Mouse (Mus musculus) gastrocnemius, adult 2 months (tissue): ENCODE results near the gene Il2rb. TPM values are rescaled to one million over a fixed set of nuclear protein-coding genes. Genes with fewer than 3 reads are reported as not detected.

Source experiments
- DNase-seq: peaks from one replicate; pipeline ENCODE4 v3.0.0; 2022
- H3K27ac ChIP-seq: fragments of 200-600 bp; 2 replicates; pipeline ENCODE4 v1.8.1; 2022; ENCODE audit warnings: mild to moderate bottlenecking
- H3K4me3 ChIP-seq: fragments of 200-600 bp; 2 replicates; pipeline ENCODE4 v1.8.1; 2022; ENCODE audit warnings: mild to moderate bottlenecking, moderate library complexity
- CTCF ChIP-seq: fragments of 200-600 bp; IDR thresholded peaks from 2 replicates; pipeline ENCODE4 v1.8.1; 2022; ENCODE audit warnings: antibody characterized with exemption, mild to moderate bottlenecking, moderate library complexity
- intact Hi-C: fragments of 180-260 bp; cut with DNase I; formaldehyde crosslinking; loops from one replicate; pipeline ENCODE4 v1.15.1; 2025
- total RNA-seq, 2 experiments: library from RNA; stranded (reverse); gene quantifications; 2 replicates each; pipeline ENCODE4 v1.2.3; 2021

Il2rb gene
- total RNA-seq, 2 experiments from 2014 or later = not detected

DNA sequence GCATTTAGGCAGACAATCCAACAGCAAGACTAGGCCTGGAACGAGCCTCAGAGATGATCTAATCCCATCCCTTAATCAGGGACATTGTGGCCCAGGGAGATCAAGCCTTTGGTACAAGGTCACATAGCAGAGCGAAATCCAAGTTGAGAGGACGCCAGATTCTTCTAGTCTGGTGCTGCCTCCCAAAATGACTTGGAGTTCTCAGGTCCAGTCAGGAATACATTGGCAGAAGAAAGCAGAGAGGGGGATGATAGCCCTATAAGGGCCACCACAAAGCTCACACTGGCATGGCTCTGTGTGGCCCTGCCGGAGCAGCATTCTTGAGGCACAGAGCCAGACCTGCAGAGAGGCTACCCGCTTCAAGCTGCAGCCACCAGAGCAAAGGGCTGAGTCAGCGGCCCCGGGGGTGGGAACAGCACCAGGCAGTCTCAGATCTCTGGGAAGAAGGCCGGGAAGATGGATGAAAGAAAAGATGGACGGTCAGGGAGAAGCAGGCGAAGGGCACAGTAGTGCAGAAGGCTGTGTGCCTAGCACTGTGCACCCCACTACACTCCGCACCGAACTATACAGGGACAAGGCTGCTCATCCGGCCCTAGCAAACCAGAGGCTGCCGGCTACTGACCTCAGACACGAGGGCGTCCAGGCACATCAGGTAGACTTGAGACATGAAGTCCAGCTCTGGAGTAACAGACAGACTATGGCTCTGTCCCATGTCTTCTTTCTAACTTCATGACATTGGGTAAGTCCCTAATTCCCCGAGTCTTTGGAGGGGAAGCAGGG, 35.8 kb upstream of the Il2rb start, which contains the start of gene C1qtnf6:
Gene C1qtnf6 (minus strand): TSS at position 746 of the 780 bp plus-strand sequence.
- intact Hi-C loops = no loop called here
- peak within 1 kb of the TSS; percentile 74 for H3K4me3 ChIP-seq
- H3K27ac ChIP-seq = peak within 1 kb of the TSS; percentile 92
- peak; percentile 84 for DNase-seq
- no peak for TF ChIP-seq CTCF

DNA sequence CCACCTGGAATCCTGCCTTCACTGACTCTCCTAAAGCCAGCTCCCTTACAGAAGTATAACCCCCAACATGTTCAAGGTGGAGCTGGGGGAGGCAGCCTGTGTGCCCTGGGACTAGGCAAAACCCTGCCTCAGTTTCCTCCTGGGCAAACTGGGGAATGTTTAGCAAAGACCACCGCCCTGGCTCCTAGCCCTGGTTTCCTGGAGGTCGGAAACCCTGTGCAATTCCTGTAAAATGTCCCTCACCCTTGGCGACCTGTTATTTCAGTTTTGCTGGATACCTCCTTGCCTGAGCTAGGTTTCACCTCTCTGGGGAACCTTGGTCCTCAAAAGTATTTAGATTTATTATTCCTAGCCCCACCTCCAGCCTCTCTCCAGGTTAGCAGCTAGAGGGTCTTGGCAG, 35.1 kb upstream of the Il2rb start:
- DNase-seq = no peak
- TF ChIP-seq CTCF = no peak
- intact Hi-C loops = no loop called here
- peak overlapping the region; percentile 92 for H3K27ac ChIP-seq
- peak overlapping the region; percentile 74 for H3K4me3 ChIP-seq

DNA sequence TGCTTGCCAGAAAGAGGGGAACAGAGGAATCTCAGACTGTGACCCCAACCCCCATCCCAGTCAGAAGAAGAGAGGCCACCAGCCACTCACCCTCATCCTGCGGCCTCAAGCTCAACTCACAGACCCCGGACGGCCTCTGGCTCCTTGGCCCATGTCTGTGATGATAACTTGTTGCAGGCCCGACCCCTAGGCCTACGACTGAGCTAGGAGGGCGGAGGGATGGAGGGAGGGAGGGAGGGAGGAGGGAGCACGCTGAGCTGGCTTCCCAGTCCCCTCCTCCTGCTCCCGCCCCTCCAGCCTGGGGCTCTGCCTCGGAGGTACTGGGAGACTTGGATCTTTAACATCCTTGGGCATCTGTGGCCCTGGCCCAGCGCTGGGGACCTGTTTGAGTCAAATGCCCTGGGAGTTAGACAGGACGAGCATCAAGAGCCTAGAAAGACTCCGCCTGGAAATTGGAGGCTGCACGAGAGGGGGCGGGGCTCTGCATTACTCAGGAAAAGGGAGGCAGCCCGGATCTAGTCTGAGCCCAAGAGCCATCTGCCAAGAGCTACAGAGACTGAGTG, 34.4 kb upstream of the Il2rb start:
- peak; percentile 77 for DNase-seq
- intact Hi-C loops = no loop called here
- no peak for TF ChIP-seq CTCF

DNA sequence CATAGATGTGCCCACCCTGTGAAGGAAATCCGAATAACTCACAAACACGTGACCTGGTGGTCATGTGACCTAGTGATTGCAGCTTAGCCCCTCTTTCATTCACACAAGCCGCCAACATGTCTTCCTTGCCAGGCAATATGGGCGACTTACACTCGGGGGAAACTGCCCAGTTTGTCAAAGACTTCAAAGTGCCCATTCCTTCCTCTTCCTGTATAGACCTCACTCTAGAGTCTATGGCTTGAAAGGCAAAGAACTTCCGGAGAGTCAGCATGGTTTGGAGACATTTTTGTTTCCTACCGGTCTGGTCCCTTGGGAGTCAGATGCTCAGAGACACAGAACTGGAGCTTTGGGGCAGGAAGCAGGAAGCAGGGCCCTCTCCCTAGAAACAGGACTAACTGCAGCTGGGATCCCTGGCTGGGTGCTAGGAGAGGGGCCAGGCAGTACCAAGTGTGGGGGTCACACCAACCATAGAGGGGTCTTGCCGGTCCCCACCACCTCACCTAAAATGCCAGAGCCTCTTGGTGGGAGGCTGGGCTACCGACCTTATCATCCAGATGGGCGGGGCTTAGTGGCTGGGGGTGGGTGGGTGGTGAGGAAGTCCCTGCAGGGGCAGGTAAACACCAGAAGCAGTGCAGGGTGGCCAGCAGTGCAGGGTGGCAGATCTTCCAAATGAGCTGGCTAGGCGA, 33.8 kb upstream of the Il2rb start:
- no peak for TF ChIP-seq CTCF
- intact Hi-C loops = no loop called here
- peak; percentile 42 for DNase-seq
- Histone ChIP-seq H3K4me3 (peak overlapping the region; percentile 74), H3K27ac (peak overlapping the region; percentile 92)

More for the DNA sequence above, 34.4 kb upstream of the Il2rb start:
- Histone ChIP-seq H3K4me3 (peak overlapping the region; percentile 74), H3K27ac (peak overlapping the region; percentile 92)

DNA sequence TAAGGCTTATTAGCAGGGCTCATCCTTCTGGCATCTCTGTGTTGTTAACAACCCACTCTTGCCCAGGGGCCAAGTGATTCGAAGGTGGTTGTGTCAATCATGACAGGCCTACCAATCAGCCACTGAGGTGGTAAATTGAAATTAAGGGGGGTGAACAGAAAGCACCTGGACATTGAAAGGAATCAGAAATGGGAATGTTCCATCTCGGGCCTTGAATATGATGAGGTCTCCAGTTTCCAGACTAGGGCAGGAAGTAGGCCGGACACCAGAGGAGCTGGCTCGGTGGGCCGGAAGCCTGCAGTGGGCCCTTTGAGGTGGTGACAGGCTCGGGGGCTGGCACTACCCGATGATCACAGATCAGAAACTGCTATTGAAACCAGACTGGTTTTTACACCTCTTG, 32.9 kb upstream of the Il2rb start:
- no peak for TF ChIP-seq CTCF
- DNase-seq = peak; percentile 61
- Histone ChIP-seq H3K27ac (peak overlapping the region; percentile 92), H3K4me3 (peak overlapping the region; percentile 74)
- intact Hi-C loops = no loop called here

DNA sequence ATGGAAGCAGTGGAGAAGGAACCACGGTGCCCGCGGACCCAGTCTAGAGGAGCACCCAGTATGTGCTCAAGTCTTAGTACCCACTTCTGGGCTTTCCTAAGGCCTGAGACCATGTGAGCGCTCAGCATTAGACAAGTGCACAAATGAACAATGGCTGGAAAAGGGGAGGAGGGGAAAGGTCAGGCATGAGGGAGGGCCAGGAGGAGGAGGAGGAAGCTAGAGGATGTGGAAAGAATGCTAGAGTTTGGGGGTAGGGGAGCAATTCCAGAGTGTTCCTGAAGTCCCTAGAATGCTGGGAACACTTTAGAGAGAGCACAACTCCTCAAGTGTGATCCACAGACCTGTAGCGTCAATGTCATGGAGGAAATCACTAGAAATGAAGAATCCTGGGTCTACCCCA, 29.1 kb upstream of the Il2rb start:
- Histone ChIP-seq H3K4me3 (no peak overlapping the region), H3K27ac (no peak overlapping the region; the same call in 1 of the 2 replicates)
- TF ChIP-seq CTCF = no peak
- intact Hi-C loops = no loop called here
- no peak for DNase-seq

DNA sequence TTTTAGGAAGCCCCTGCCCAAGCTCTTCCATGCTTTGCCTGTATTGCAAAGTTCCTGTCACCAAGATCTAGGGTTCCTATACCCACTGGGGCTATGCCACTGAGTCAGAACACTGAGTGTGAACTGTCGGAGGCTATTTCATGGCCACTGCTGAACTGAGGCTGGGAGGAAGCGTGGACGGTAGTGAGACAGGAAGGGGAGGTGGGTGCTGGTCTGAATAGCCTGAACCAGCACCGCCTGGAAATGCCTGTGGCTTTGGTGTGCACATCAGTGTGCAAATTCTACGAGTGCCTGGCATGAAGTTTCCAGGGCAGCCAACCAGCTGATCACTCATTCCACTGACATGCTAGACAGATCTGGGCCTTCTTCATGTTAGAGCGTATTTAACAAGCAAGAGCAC, 26.8 kb upstream of the Il2rb start:
- intact Hi-C loops = no loop called here
- no peak for DNase-seq

DNA sequence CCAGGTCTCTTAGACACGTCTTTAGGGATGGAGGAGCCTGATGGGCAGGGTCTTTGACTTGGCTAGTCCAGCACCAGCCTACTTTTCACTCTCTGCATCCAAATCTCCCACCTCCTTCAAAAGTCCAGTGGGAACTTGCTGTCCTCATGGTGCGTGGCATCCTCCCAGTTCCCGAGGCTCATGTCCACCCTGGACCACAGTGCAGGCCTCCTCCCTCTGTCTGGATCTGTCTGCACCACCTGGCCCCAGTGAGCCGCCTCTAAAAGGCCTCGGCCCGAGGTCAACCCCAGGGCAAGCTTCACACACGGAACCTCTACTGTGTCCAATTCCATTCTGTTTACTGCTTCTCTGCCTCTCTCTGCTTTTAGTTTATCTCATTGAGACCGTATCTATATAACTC, 26.3 kb upstream of the Il2rb start:
- intact Hi-C loops = no loop called here
- Histone ChIP-seq H3K4me3 (no peak overlapping the region), H3K27ac (peak overlapping the region; percentile 69)
- no peak for TF ChIP-seq CTCF
- DNase-seq = peak; percentile 66

More for the DNA sequence above, 26.8 kb upstream of the Il2rb start:
- no peak overlapping the region for H3K4me3 ChIP-seq
- TF ChIP-seq CTCF = no peak
- H3K27ac ChIP-seq = peak overlapping the region; percentile 69

DNA sequence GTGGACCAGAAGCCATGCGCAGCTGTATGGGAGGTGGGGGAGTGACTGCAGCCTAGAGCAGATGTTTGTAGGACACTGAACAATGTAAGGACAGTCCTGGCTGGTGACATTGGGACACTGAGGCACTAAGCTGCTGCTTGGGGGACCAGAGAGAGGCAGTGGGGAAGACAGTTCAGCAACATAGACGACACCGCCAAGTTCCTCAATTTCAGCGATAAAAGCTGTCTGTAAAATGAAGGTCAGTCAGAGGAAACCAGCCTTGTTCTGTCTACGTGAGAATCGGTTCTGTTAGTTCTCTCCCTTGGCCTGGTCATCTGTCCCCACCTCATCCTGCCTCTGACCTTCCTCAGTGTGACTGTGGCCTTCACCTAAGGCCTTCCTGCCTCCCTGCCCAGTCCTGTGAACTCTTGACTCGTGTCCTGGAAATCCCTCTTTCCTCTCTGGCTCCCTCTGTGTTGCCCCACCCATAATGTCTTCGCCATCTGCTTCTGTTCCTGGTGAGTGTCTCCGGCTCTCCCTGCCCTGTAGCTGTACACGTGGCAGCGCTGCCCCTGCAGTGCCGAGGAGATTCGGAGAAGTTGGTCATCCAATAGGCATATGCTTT, 25.1 kb upstream of the Il2rb start:
- no peak for TF ChIP-seq CTCF
- no peak overlapping the region for H3K4me3 ChIP-seq
- peak overlapping the region; percentile 83 for H3K27ac ChIP-seq
- peak; percentile 70 for DNase-seq
- intact Hi-C loops = no loop called here

DNA sequence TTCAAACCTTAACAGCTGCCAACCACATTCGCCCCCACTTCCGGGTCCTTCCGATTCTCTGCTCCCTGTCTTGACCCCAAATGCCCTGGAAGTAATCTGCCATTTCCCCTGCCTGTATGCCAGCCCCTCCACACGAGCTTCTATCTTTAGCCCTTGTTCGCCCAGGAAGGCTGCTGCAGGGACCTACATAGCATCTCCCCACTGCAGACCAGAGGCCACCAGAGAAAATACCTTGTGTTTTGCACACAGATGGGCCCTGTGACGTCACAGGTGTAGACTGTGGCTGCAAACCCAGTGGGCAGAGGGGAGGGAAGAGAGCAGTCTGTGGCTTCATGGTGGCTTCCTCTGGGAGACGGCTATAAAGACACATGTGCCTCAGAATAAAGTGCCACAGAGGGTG, 23.1 kb upstream of the Il2rb start:
- Histone ChIP-seq H3K4me3 (no peak overlapping the region), H3K27ac (peak overlapping the region; percentile 28; the same call in 1 of the 2 replicates)
- intact Hi-C loops = loop anchor here (5.0 kb wide), 1 partner anchor 269 kb away; no protein-coding TSS in a partner anchor
- DNase-seq = no peak
- no peak for TF ChIP-seq CTCF

DNA sequence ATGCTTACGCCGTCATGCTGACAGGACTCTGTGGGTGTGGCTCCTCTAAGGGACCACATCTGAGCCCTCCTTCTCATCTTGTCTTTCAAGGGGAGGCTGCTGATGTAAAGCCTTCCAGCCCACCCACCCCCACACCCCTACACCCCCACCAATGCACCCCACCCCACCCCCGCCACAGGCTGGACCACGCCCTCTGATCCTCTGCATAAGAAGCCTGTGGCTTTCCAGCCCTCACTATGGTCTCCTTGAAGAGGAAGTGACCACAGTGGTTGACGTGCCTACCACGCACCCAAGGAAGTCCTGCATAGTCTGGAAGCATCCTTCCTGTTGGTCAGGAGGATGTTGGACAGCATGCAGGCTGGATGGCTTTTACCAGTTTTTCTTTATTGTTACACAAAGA, 20.7 kb upstream of the Il2rb start:
- no peak for TF ChIP-seq CTCF
- intact Hi-C loops = loop anchor here (5.0 kb wide), 1 partner anchor 272 kb away; no protein-coding TSS in a partner anchor
- no peak overlapping the region for H3K4me3 ChIP-seq
- no peak overlapping the region for H3K27ac ChIP-seq
- DNase-seq = no peak

DNA sequence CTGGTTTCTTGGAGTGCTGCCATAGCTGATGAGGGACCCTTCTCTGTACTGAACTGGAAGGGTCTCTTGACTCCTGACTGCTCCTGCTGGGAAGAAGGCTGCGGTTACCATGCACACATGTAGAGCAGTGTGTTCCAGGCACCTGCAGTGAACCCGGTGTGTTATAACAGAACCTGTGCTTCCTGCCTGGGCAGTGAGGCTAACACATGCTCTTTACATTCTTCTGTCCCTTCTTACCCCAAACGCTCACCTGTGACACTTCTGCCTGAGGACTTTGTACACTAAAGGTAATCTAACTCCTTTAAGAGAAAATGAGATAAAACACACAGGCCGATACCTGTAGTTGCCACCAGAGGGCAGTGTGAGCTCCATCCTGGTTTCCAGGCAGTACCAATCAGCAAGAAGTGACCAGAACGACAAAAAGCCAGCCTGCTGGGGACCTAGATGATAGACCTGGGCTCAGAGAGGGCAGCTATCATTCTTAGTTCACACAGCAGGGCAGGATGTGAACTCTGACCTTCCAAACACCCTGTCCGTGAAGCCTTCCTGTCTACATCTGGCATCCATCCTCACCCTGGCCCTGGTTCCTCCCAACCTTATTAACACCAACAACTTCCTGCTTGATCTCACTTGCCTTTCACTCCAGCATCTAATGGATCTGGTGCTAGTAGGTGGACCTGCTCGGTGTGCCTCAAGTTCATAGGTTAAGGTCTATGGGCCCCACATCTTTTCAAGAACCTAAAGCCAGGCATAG, 19.5 kb upstream of the Il2rb start:
- Histone ChIP-seq H3K4me3 (no peak overlapping the region), H3K27ac (peak overlapping the region; percentile 50; the same call in 1 of the 2 replicates)
- intact Hi-C loops = loop anchor here (1.0 to 5.0 kb wide), 4 partner anchors 18 to 273 kb away; no protein-coding TSS in a partner anchor
- DNase-seq = peak; percentile 81
- TF ChIP-seq CTCF = peak; percentile 93
